Mouse (Mus musculus) left cerebral cortex, postnatal 36 days (tissue): Measurements from ENCODE around the gene BC053393. TPM values are rescaled to one million over a fixed set of nuclear protein-coding genes. Genes with fewer than 3 reads are reported as not detected.
"Not testable (repeated sequence)": the region's sequence is repeated elsewhere in the genome, so short reads cannot be mapped to it uniquely, and the experiment has no call there.

Experiments
- DNase-seq, 2 experiments: peaks; one replicate each; pipeline ENCODE4 v3.0.0; 2021 to 2022; ENCODE audit warnings: low spot score in 2 of 2, mixed read lengths in 1 of 2
- intact Hi-C: fragments of 180-260 bp; cut with DNase I; formaldehyde crosslinking; loops from one replicate; pipeline ENCODE4 v1.15.1; 2025
- total RNA-seq, 2 experiments: library from RNA; stranded (reverse); gene quantifications; 2 replicates each; pipeline ENCODE4 v1.2.3; 2021

Gene BC053393
- under 1 TPM in 1 of 2 experiments, not detected in 1; 0.18 TPM for total RNA-seq

- DNase-seq = peak in 1 of 2 experiments; percentile 5
- intact Hi-C loops = no loop called here
Observed at GRCm38 (mm10) chr11:46571327-46571726, at the start of gene BC053393. Gene BC053393 (plus strand): TSS chr11:46571536.

GRCm38 (mm10) chr11:46522719-46523118 is 48.6 kb upstream of the BC053393 start:
- DNase-seq = no peak
- intact Hi-C loops = loop anchor here (5.0 kb wide), 1 partner anchor 35 kb away; no protein-coding TSS in a partner anchor

- DNase-seq = no peak
- intact Hi-C loops = loop anchor here (5.0 kb wide), 1 partner anchor 37 kb away; no protein-coding TSS in a partner anchor
Observed at GRCm38 (mm10) chr11:46523912-46524311, 47.4 kb upstream of the BC053393 start, which contains the start of gene Gm12169. Gene Gm12169 (plus strand): TSS chr11:46524212.

GRCm38 (mm10) chr11:46530149-46530548 is 41.2 kb upstream of the BC053393 start:
- intact Hi-C loops = no loop called here
- no peak for DNase-seq

GRCm38 (mm10) chr11:46536978-46537377 is 34.4 kb upstream of the BC053393 start:
- intact Hi-C loops = no loop called here
- DNase-seq = no peak

DNA sequence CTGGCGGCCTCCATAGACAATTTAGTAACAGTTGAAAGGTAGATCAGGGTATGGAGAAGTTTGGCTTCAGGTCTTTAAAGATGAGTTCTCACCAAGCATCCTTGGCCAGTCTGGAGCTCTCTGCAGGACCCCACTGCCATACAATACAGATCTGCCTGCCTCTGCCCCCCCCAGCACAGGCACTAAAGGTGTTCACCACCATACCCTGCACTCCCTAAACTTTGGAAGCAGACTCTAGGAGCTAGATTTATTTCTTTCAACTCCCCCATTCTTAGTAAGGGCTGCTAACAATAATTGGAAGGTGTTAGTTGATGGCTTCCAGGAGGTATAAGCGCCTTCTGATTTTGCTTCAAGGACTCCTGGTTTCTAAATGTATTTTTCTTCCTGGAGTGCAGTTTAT is 27.8 kb upstream of the BC053393 start:
- DNase-seq = no peak
- intact Hi-C loops = no loop called here

- intact Hi-C loops = no loop called here
Observed at GRCm38 (mm10) chr11:46549721-46550120, 21.6 kb upstream of the BC053393 start.

DNA sequence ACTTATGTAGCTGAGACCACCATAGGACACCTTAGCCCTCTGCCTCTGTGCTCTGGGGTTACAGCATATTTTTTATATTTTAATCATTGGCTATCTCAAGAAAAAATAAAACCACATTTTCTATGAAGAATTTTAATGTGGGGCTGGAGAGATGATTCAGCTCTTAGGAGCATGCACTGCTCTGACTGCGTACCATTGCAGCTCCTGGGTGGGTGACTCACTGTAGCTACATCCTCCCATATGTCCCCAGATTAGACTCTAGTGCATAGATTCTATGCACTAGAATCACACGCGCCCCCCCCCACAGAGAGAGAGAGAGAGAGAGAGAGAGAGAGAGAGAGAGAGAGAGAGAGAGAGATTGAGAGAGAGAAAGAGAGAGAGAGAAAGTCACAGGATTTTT is 18.6 kb upstream of the BC053393 start:
- intact Hi-C loops = no loop called here
- DNase-seq = peak; percentile 4 to 17

More at GRCm38 (mm10) chr11:46549721-46550120, 21.6 kb upstream of the BC053393 start:
- no peak for DNase-seq

- intact Hi-C loops = no loop called here
- DNase-seq = no peak
Observed at GRCm38 (mm10) chr11:46561096-46561495, 10.2 kb upstream of the BC053393 start.

- intact Hi-C loops = no loop called here
- no peak for DNase-seq
Observed at GRCm38 (mm10) chr11:46564671-46565070, 6.7 kb upstream of the BC053393 start.

DNA sequence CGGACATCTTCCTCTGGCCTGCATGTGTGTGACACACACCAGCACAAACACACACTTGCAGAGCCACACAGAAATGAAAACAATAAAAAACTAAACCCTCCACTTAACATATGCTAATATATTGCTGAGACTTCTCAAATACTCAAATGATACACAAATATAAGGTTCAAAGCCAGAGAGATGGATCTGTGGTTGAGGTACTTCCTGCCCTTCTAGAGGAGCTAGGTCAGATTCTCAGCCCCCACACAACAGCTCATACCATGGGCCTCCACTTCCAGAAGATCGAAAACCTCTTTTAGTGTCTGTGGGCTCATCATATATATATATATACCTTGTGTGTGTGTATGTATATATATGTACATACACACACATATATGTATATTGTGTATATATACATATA is 5.4 kb upstream of the BC053393 start:
- intact Hi-C loops = no loop called here
- DNase-seq = no peak

DNA sequence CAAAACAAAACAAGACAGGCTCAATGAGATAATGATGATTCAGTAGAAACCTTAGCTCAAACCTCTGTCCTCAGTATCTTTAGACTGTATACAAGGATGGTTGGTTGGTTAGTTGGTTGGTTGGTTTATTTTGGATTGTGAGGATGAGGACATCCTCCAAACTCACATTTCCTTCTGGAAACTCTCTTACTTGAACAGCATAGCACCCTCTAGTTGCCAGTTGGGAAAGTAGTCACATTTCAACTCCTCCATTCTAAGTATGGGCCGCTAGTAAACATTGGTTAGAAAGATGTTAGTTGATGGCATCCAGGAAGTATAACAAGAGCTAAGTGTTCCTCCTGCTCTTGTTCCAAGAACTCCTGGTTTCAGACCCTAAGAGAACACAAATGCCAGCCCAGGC is 2.2 kb upstream of the BC053393 start:
- intact Hi-C loops = no loop called here
- DNase-seq = no peak

DNA sequence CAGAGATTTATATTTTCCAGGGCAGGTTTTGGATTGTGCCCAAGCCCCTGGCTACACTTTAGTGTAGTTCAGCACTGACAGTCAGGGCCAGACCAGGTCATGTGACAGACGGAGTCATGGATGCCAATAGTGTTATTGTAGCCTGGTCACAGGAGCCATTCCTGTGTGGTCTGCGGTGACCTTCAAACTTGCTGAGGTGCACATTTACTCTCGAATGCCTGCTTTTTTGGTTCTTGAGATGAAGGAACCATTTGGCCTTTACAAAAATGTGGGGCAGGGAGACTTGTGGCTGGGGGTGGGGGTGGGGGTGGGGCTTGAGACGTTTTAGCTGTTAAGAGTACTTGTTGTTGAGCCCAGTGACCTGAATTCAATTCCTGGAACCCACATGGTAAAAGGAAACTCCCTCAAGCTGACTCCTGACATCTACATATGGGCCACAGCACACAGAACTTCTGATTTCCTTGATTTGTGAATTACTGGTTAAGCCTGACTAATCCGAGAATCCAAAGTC is 7.5 kb downstream of the BC053393 start:
- intact Hi-C loops = no loop called here
- DNase-seq = no peak

DNA sequence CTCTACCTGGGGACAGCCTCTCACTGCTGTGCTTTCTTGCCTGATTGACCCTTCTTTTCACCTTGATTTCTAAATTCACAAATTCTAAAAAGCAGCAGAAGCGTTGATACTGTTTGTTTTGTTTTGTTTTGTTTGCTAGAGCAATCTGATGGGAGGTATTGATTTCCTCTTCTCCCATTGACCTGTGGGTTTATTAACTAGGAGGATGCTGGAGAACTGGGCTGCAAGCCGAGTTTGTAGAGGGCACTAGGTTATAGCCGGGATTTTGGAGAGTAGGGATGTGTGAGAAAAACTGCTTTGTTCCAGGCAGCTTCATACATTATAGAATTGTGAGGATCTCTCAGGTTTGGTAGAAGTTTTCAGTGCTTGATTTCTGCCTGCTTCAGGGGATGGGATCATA is 9.1 kb downstream of the BC053393 start:
- intact Hi-C loops = no loop called here
- no peak for DNase-seq

DNA sequence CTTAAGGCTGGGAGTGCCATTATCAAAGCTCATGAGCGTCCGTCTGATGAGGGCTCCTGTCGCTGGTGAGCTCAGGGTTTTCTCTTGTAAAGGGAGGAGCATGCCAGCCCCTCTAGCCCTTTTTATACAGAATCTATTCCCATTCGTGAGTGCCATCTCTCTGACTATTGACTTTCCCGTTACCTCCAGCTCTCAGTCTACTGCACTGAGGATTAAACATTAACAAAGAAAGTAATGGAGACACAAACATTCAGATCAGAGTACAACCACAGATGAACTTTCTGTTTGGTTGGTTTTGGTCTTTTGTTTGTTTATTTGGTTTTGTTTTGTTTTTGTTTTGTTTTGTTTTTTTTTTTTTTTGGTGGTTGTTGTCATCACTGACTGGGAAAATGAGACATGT is 11.4 kb downstream of the BC053393 start:
- intact Hi-C loops = no loop called here
- DNase-seq = no peak

- intact Hi-C loops = no loop called here
- no peak for DNase-seq
Observed at GRCm38 (mm10) chr11:46592416-46592815, 21.1 kb downstream of the BC053393 start.

DNA sequence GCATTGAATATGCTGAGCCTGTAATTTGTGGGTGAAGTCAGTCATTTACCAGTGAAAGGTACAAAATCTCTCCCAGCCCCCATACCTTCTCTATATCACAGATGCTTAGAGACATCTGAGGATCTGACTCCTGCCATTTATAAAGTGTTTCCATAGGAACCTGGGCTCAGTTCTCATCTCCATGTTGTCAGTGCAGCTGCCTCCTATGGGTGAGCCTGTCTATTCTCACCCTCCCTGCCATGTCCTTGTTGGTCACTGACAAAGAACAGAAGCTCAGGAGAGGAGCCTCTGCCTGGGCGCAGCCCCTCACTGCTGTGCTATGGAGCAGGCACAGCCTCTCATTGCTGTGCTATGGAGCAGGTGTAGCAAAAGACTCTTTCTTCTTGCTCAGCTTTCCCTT is 48.6 kb downstream of the BC053393 start:
- intact Hi-C loops = no loop called here
- no peak for DNase-seq

DNA sequence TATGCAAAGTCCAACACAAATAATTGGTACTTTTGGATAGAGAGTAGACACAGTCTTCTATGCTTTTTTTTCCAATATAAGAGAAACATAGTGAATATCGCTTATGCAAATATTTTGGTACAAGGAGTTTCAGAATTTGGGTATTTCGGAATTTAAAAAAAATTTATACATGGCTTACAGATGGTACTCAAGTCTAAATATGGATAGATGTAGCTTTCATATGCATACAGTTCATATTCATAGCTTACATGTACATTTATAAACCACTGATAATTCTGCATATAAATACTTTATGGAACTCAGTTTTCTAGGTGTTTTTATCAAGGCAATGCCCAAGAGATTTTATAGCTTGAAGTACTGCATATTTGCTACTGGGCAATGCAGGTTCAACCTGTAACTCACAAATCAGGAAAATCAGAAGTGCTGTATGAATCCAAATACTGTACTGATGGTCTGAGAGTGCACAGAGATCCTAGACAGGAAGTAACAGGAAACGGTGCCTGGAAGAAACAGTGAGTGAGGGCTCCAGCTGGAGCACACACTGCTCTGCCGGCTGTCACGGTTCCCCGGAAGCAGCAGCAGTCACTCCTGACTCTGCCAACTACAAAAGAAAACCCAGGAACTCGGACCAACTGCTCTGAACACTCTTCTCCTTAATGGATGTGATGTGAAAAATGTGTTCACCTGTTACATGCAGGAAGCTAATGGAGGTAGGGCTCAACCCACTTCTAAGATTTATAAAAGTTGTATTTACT is 49.3 kb downstream of the BC053393 start:
- intact Hi-C loops = no loop called here
- no peak for DNase-seq

- intact Hi-C loops = no loop called here
- DNase-seq = no peak
Observed at GRCm38 (mm10) chr11:46629211-46629795, 58.0 kb downstream of the BC053393 start, which contains the start of gene Dppa1. Gene Dppa1 (minus strand): TSS chr11:46629261.

GRCm38 (mm10) chr11:46631635-46632034 is 60.3 kb downstream of the BC053393 start:
- DNase-seq = peak in 1 of 2 experiments; percentile 15
- intact Hi-C loops = no loop called here

- intact Hi-C loops, DNase-seq: not testable (repeated sequence)
Observed at GRCm38 (mm10) chr11:46635516-46635915, 64.2 kb downstream of the BC053393 start.
